Mouse (Mus musculus): Measurements from ENCODE around the gene Rab25.

The Rab25 gene

GRCm38 (mm10) chr3:88567892-88568291 lies 19.8 kb upstream of the Rab25 start:
- DNase-seq (ENCODE audit: low read depth, low spot score), result peak; percentile 69

DNA sequence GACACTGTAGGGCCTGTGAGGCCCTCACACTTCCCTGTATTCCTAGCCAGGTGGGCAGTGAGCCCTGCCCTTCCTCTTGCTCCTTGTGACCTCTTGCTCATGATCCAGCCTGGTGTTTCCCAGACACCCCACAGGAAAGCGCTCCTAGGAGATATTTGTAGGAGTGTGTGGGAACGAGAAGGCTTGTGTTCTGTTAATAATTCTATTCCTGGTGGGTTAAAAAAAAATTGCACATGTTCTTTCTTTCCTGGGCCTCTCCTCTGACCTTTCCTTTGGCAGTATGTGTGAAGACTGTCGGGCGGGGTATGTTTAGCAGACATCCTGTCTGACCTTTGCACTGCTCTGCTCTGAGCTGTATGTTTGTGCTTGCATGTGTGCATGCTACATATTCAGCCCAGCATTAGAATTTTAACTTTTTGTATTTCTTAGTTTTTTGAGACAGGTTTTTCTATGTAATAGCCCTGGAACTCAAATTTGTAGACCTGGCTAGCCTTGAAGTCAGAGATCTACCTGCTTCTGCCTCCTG lies 18.5 kb upstream of the Rab25 start:
- no peak for DNase-seq (ENCODE audit: low read depth, low spot score)

DNA sequence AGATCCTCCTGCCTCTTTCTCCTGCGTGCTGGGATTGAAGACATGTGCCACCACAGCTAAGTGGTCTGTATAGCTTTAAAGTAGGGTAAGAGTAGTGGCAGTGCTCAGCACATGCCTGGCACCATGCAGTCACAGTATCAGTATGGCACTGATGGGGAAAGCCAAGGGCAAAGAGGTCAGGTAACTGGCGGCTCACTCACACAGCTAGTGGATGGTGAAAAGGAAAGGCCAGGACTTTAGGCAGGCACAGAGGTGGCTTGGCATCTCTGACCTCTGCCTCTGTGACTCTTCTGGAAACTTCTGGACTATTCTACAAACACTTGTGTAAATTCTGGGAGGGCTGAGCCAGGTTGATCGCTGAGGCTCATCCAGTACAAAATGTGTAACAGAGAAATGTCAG lies 18.0 kb upstream of the Rab25 start:
- no peak for DNase-seq (ENCODE audit: low read depth, low spot score)

DNA sequence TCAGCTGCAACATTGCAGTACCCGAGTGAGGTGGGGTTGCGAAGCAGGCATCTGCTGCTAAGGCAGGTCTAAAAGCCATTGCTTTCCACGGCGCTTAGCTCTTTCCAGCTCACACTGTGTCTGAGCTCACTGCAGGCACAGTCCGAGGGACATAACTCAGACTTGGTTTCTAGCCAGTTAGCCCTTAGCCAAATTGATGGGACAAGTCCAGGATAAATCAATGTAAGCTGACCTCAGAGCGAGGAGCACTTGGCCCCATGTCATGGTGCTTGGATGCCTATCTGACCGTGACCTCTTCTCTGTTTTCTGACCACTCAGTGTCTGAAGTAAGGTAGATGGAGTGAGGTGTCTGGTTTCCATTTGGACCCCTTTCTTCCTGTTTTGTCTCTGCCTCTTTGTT lies 15.9 kb upstream of the Rab25 start:
- no peak for DNase-seq (ENCODE audit: low read depth, low spot score)

DNA sequence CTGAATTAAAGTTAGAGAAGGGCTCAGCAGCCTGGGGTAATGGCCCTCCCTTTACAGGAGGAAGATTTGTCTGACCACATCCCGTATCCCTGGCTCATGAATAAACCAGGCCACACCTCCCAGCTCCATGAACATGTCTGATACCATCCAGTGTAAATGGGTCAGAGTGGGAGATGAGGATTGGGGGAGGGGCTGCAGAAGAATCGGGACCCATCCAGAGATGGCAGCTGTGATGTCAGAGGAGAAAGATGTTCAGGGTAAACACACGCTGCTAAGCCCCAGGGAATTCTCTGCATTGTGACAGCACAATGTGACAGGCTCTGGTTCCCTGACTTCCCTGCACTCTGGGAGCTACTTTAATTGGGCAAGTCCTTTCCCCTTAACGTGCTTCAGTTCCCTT lies 15.3 kb upstream of the Rab25 start:
- DNase-seq (ENCODE audit: low read depth, low spot score), result no peak

GRCm38 (mm10) chr3:88561989-88562388 lies 13.9 kb upstream of the Rab25 start:
- peak; percentile 60 for DNase-seq (ENCODE audit: low read depth, low spot score)

DNA sequence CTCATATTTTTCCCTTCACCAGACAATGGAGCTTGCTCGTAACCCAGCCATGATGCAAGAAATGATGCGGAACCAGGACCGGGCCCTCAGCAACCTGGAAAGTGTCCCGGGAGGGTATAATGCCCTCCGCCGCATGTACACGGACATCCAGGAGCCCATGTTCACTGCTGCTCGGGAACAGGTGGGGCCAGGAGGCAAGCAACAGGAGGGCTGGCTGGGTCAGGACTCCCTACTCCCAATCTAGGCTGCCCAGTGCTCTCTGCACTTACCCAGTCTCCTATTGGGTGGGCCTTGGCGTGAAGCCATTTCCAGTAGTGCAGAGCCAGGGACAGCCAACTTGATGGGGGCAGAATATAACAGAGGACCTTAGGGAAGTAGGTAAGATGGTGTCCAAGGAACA lies 11.5 kb upstream of the Rab25 start:
- DNase-seq (ENCODE audit: low read depth, low spot score), result no peak

GRCm38 (mm10) chr3:88556616-88557015 lies 8.5 kb upstream of the Rab25 start:
- no peak for DNase-seq (ENCODE audit: low read depth, low spot score)

DNA sequence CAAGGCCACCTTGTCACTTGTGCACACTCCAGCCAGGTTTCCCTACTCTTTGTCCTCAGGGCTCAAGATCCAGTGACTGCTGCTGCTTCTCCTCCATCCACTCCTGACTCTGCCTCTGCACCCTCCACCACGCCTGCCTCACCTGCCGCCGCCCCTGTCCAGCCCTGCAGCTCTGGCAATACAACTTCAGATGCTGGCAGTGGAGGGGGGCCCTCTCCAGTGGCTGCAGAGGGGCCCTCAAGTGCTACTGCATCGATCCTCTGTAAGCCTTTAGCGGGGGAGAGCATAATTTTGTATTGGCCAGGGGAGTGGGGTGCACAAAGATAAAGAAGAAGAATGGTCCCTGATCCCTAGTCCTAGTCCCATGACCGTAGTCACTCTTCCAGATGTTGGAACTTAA lies 7.6 kb upstream of the Rab25 start:
- DNase-seq (ENCODE audit: low read depth, low spot score), result no peak

- DNase-seq (ENCODE audit: low read depth, low spot score), result no peak
Measured at GRCm38 (mm10) chr3:88555069-88555605, 7.0 kb upstream of the Rab25 start.

GRCm38 (mm10) chr3:88553880-88554586 lies 5.9 kb upstream of the Rab25 start:
- peak; percentile 58 for DNase-seq (ENCODE audit: low read depth, low spot score)

GRCm38 (mm10) chr3:88553525-88553879 lies 5.4 kb upstream of the Rab25 start, which contains the start of gene Ubqln4:
Ubqln4 (plus strand) TSS chr3:88553758.
- DNase-seq (ENCODE audit: low read depth, low spot score), result peak; percentile 82

GRCm38 (mm10) chr3:88552676-88553524 lies 4.8 kb upstream of the Rab25 start, which contains the start of gene Lamtor2:
Lamtor2 (minus strand) TSS chr3:88553074.
- peak; percentile 98 for DNase-seq (ENCODE audit: low read depth, low spot score)

DNA sequence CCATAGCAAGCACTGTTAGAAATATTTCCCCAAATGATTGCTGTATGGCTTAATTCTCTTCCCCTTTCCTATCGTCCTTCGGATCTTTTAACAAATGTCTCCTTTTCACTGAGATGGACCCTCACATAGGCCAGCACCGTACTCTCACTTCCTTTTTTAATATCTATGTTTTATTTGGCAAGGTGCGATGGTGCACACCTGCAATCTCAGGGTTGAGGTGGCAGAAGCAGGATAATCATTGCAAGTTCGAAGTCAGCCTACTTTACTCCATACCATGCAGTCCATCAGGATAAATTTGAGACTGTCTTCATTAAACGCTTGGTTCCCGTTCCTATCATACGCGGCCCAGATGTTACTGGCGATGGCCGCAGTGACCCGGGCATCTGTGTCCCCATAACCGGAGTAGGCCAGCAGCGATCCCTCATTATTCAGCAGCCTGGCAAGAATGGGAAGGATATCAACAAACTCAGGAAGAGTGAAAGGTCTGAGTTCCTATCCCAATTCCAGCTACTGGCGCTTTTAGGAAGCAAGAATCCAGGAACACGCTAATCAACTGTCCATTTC lies 4.1 kb upstream of the Rab25 start:
- DNase-seq (ENCODE audit: low read depth, low spot score), result no peak

- DNase-seq (ENCODE audit: low read depth, low spot score), result no peak
Measured at GRCm38 (mm10) chr3:88551586-88551985, 3.5 kb upstream of the Rab25 start.

DNA sequence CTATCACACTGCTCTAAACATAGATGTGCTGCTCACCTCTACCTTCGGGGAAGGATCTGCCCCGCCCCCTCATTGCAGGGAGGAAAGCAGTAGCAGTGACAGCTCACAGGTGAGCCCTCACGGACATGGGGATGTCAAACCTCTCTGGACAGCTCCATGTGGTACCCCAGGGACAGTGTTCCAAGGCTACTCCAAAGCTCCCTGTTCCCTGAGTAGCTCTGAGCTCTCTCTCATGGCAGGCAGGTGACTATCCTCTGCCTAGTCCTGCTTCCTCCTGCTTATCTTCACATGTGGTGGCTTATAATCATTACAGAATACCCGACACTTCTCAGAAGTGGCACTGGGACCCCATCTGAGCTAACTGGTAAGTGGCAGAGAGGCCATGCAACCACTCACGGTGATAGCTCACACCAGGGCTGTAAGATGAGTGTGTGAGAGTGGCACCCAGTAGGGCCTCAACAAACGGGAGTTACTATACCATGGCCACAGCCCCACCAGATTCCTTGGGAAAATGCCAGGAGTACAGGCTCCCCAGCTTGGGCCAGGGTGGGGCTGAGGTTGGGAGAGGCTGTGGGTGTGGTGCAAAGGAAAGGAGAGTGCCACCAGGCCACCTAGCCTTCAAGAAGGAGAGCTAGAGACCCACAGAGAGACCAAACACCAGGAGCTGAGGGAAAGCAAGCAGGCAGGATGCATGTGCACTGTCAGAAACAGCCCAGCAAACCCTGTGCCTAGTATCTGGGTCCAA lies 1.3 kb downstream of the Rab25 start:
- no peak for DNase-seq (ENCODE audit: low read depth, low spot score)

- no peak for DNase-seq (ENCODE audit: low read depth, low spot score)
Measured at GRCm38 (mm10) chr3:88544955-88545591, 3.0 kb downstream of the Rab25 start.

DNA sequence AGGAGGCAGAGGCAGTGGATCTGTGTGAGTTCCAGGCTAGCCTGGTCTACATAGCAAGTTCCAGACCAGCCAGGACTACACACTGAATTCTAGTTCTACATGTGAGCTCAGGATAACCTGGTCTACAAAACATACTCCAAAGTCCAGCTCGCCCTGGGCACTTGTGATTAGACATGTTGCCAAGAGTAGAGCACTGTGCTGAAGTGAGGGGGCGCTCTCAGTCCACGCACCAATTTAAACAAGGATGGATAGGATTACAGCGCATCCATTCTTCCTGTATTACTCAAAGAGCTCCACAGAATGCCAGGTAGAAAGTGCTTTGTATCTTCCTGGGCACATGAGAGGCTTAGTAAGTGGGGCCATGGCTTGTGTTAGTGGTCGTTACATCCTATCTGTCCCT lies 3.6 kb downstream of the Rab25 start:
- peak; percentile 75 for DNase-seq (ENCODE audit: low read depth, low spot score)

DNA sequence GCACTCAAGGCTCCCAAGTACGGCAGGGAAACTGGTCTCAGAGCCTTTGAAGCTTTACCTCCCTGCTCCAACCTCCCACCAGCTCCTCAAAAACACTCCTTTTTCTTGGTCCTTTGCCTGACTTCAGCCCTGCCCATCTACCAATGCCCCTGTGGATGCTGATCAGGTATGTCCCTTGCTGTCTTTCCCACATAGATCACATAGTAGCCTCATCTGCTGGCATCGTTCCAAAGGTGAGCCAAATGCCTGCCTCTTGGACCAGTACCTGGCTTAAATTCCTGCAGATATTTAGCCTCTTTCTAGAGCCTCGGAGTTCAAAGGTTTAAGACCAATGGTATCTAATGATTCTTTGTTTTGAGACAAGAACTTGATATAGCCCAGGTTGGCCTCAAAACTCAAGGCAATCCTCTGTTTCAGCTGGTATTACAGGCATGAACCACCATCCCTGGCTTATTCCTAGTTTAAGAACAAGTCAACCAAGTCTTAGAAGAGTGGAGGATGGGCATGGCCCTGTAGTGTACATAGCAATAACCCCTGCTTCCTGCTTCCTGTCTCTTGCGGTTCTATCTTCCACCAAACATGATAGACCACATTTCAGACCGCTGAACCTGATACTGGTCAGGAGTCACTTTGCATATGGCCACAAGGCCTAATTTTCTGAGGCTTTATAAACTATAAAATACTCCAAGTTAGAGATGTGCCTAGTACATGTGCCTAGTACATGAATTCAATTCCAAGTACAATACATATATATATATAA lies 4.3 kb downstream of the Rab25 start:
- no peak for DNase-seq (ENCODE audit: low read depth, low spot score)

DNA sequence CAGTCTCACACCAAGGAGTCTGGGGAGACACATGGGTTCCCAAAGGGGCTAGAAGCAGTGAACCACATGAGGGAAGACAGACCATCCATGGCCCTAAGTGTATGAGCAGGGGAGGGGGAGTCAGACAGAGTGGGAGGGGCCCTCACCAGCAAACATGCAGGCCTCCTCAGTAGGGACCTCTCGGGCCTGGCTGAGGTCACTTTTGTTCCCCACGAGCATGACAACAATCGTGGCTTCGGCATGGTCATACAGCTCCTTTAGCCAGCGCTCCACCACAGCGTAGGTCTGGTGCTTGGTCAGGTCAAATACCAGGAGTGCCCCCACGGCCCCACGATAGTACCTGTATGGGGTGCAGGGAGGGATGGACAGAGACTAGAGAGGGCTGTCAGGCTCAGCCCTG lies 4.9 kb downstream of the Rab25 start:
- DNase-seq (ENCODE audit: low read depth, low spot score), result no peak

Measured in ES-CJ7 (cell line).